Mouse (Mus musculus) stomach, embryonic 15.5 days (tissue): ENCODE measurements around the gene Gpr33. TPM values are rescaled to one million over a fixed set of nuclear protein-coding genes. Genes with fewer than 3 reads are reported as not detected.

Experiments used
- ATAC-seq: fragments of 200-750 bp; cut with Nextera tagmentation; 2 replicates; pipeline ENCODE4 v1.8.0; 2017; ENCODE audit warnings: low read depth, moderate number of reproducible peaks, moderate TSS enrichment; ENCODE audit not compliant: insufficient read depth, low FRiP score
- H3K27ac ChIP-seq: fragments of 300-500 bp; sonication (generic); 2 replicates; pipeline ENCODE4 v1.5.1; 2015; ENCODE audit warnings: mild to moderate bottlenecking, inconsistent platforms
- H3K27me3 ChIP-seq: fragments of 300-500 bp; sonication (generic); replicated peaks from 2 replicates; pipeline ENCODE4 v1.6.1; 2015; ENCODE audit warnings: inconsistent platforms
- H3K36me3 ChIP-seq: fragments of 300-500 bp; sonication (generic); 2 replicates; pipeline ENCODE4 v1.6.1; 2015; ENCODE audit warnings: inconsistent platforms
- H3K4me1 ChIP-seq: fragments of 300-500 bp; sonication (generic); 2 replicates; pipeline ENCODE4 v1.6.1; 2015; ENCODE audit warnings: inconsistent platforms
- H3K4me2 ChIP-seq: fragments of 300-500 bp; sonication (generic); 2 replicates; pipeline ENCODE4 v1.6.1; 2015; ENCODE audit warnings: mild to moderate bottlenecking, inconsistent platforms
- H3K4me3 ChIP-seq: fragments of 300-500 bp; sonication (generic); replicated peaks from 2 replicates; pipeline ENCODE4 v1.5.1; 2015; ENCODE audit warnings: inconsistent platforms
- H3K9ac ChIP-seq: fragments of 300-500 bp; sonication (generic); 2 replicates; pipeline ENCODE4 v1.6.1; 2015; ENCODE audit warnings: inconsistent platforms
- H3K9me3 ChIP-seq: fragments of 300-500 bp; sonication (generic); 2 replicates; pipeline ENCODE4 v1.6.1; 2016; ENCODE audit warnings: inconsistent platforms
- WGBS: fragments of 180-500 bp; shearing (Covaris S2); methylation state at CpG from one replicate; pipeline ENCODE4 v1.1.7; 2015; 5-methylcytosine and 5-hydroxymethylcytosine counted together
- polyA plus RNA-seq: library from polyadenylated mRNA; unstranded; fragments of >200 nt; fragmentation: Nextera tagmentation; extraction: Ambion mirVana; gene quantifications from 2 replicates; pipeline ENCODE4 v1.2.1, GENCODE M21; 2015

Gene Gpr33
- polyA plus RNA-seq, 1 experiment from 2014 or later = not detected

- Histone ChIP-seq H3K27me3 (no peaks in the 10 kb centered on the region), H3K4me2 (no peak overlapping the region), H3K27ac (no peak overlapping the region), H3K4me3 (no peak overlapping the region), H3K9me3 (no peaks in the 10 kb centered on the region), H3K36me3 (no peaks in the 10 kb centered on the region), H3K4me1 (peaks cover 3% of the 10 kb centered on the region; the same call in 1 of the 2 replicates), H3K9ac (no peak overlapping the region)
- WGBS = 70% methylated on average over 15 of the region's 15 CpGs
- no peak for ATAC-seq
These were observed 17.8 kb downstream of the Gpr33 start for GRCm38 (mm10) chr12:52009928-52010629.

DNA sequence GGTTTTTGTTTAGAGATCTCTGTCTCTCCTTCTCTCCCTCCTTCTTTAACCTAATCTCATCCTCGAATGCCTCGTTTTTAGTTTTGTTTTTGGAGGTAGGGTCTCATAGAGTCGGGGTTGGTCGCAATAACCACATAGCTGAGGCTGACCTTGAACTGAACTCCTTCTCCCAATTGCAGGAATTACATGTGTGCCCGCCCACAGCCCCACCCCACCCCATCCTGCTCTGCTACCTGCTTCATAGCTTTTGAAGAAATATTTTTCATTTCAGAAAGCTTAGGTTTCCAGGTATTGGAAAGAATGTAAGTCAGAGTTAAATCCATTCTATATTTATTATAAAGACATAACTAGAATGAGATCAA is 21.2 kb downstream of the Gpr33 start:
- Histone ChIP-seq H3K4me3 (peak overlapping the region; percentile 83), H3K9me3 (no peaks in the 10 kb centered on the region), H3K4me1 (no peaks in the 10 kb centered on the region), H3K9ac (no peak overlapping the region), H3K36me3 (0 out of 2 replicates have a peak, but pooled peaks cover 4% of the 10 kb centered on the region), H3K27ac (peak overlapping the region; percentile 75; the same call in 1 of the 2 replicates), H3K4me2 (peak overlapping the region; percentile 59), H3K27me3 (no peaks in the 10 kb centered on the region)
- ATAC-seq = peak; percentile 69; the same call in 1 of the 2 replicates
- WGBS = 45% methylated on average over 5 of the region's 5 CpGs

DNA sequence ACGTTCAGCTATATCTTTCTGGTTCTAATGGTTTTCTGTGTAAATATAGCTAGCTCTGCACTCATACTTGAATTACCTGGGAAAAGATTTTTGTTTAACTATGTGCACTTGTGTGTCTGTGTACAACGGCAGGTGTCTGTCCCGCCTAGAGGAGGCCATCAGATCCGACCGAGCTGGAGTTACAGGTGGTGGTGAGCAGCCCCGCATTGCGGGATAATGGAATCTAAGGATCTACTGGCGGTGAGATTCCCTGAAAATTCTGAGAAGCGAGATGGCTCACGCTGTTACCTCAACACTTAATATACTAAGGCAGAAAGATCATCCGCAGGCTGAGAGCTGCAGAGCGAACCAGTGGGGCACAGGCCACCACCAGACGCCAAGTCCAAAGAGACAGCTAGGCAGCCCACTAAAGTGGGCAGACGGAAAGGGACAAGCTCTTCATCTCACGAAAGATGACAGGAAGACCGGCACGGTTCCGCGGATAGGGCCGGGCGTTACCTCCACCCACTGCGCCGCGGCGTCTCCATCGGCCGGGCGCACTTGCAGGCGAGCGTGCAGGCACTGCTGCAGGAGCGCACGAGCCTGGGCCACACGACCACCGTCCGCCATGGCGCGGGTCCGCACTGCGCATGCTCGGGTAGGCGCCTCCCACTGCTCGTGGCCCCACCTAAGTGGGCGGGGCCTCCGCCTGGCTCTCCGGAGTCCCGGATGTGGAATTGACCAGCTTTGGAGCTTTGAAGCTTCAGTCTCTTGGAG is 21.8 kb downstream of the Gpr33 start, which contains the start of gene Dtd2:
TSS of gene Dtd2 (minus strand) at position 625 of the 756 bp plus-strand sequence.
- 0 out of 2 replicates have a peak, but pooled peaks cover 4% of the 10 kb centered on the region for H3K36me3 ChIP-seq
- H3K4me1 ChIP-seq = no peaks in the 10 kb centered on the region
- H3K9ac ChIP-seq = peak within 1 kb of the TSS; percentile 77
- H3K4me2 ChIP-seq = peak within 1 kb of the TSS; percentile 59
- peak within 1 kb of the TSS; percentile 75 for H3K27ac ChIP-seq
- peak within 1 kb of the TSS; percentile 83 for H3K4me3 ChIP-seq
- H3K9me3 ChIP-seq = no peaks in the 10 kb centered on the region
- ATAC-seq = peak; percentile 95
- H3K27me3 ChIP-seq = no peaks in the 10 kb centered on the region
- 1% methylated on average over 45 of the region's 46 CpGs for WGBS

DNA sequence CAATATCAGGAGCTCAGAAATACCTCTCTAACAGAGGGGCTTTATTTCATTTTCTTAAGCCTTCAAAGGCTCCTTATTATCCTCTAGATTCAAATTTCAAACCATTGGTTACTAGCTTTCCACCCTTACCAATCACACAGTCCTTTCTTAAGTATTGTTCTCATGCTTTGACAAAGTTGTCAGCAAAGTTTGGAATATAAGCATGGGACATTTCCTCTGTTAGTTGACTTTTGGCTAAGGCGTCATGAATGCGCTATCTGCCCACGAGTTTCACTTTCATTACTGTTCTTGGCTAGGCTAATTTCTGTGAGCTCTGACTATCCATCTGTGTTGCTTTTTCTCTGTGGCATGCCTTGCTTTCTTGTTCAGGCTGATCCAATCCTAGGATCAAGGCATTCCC is 25.1 kb downstream of the Gpr33 start:
- H3K27me3 ChIP-seq = no peaks in the 10 kb centered on the region
- H3K9ac ChIP-seq = no peak overlapping the region
- H3K4me1 ChIP-seq = no peaks in the 10 kb centered on the region
- WGBS = 90% methylated on average over 3 of the region's 3 CpGs
- H3K36me3 ChIP-seq = peaks cover 17% of the 10 kb centered on the region
- no peaks in the 10 kb centered on the region for H3K9me3 ChIP-seq
- ATAC-seq = no peak
- H3K4me2 ChIP-seq = no peak overlapping the region
- H3K27ac ChIP-seq = no peak overlapping the region
- no peak overlapping the region for H3K4me3 ChIP-seq

GRCm38 (mm10) chr12:52001544-52001943 is 26.3 kb downstream of the Gpr33 start:
- H3K4me1 ChIP-seq = no peaks in the 10 kb centered on the region
- WGBS = 24% methylated on average over 4 of the region's 4 CpGs
- peaks cover 18% of the 10 kb centered on the region for H3K36me3 ChIP-seq
- H3K27ac ChIP-seq = no peak overlapping the region
- no peaks in the 10 kb centered on the region for H3K27me3 ChIP-seq
- no peak for ATAC-seq
- no peak overlapping the region for H3K4me2 ChIP-seq
- no peak overlapping the region for H3K4me3 ChIP-seq
- H3K9me3 ChIP-seq = no peaks in the 10 kb centered on the region
- no peak overlapping the region for H3K9ac ChIP-seq

DNA sequence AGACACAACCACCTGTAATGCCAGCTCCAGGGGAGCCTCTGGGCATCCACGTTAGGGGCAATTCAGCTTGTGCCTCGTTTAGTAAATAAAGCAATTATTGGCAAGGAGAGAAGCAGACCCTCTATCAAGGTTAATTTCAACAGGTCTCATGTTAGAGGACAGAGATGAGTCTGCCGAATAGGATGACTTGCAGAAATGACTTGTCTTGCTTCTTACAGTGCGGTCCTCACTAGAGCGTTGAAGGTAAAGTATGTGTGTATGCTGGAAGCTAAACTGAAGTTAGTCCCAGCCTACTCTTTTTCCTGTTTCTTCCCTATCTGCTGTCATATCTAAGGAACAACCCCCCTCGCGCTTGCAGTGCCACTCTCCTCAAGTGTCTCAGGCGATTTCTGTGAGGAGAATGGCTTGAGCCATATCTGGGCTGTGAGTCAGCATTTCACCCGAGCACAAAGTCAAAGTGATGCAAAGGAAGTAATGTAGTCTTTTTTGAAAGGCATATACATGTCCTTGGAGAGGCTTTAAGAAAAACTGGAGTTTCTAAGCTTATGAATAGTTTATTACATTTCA is 29.4 kb downstream of the Gpr33 start:
- H3K36me3 ChIP-seq = peaks cover 17% of the 10 kb centered on the region
- no peak overlapping the region for H3K9ac ChIP-seq
- no peak overlapping the region for H3K4me3 ChIP-seq
- H3K27ac ChIP-seq = no peak overlapping the region
- no peak overlapping the region for H3K4me2 ChIP-seq
- H3K4me1 ChIP-seq = no peaks in the 10 kb centered on the region
- no peaks in the 10 kb centered on the region for H3K9me3 ChIP-seq
- no peak for ATAC-seq
- 79% methylated on average over 9 of the region's 9 CpGs for WGBS
- H3K27me3 ChIP-seq = no peaks in the 10 kb centered on the region

DNA sequence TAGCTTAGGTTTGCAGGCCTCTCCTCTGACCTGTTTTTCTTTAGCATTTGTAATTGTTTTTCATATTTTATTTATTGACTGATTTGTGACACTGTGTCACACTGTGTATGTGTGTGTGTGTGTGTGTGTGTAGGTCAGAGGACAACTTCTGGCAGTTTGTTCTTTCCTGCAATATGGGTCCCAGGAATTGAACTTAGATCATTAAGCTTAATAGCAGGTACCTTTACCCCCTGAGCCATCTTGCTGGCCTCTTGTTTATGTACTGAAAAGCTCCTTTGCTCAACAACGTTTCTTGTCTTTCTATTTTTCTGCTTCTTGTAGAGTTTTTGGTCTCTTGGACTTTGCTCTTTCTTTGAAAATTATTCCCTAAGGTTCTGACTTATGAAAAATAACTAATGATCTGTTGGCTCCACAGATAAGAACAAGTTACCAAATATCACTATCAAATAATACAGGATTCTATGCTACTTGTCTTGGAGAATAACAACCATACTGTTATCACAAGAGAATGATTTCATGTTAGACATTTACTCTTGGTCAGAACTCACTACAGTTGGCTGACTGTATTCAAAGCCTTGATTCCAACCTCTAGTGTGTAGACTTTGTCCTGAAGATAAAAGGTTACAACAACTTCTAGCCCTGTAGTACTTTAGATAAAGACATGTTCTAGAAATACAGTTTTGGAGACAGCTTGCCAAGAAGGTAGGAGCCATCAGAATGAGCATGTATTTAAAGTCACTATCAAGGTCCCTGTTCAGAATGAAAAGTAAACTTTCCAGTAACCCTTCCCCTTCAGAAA is 31.9 kb downstream of the Gpr33 start:
- H3K27ac ChIP-seq = no peak overlapping the region
- no peak overlapping the region for H3K9ac ChIP-seq
- ATAC-seq = no peak
- H3K36me3 ChIP-seq = peaks cover 17% of the 10 kb centered on the region
- no peak overlapping the region for H3K4me3 ChIP-seq
- 89% methylated on average over 1 of the region's 1 CpGs for WGBS
- no peaks in the 10 kb centered on the region for H3K27me3 ChIP-seq
- no peaks in the 10 kb centered on the region for H3K9me3 ChIP-seq
- H3K4me1 ChIP-seq = no peaks in the 10 kb centered on the region
- no peak overlapping the region for H3K4me2 ChIP-seq

- ATAC-seq = no peak
- peaks cover 3% of the 10 kb centered on the region; the same call in 1 of the 2 replicates for H3K36me3 ChIP-seq
- H3K4me3 ChIP-seq = no peak overlapping the region
- no peaks in the 10 kb centered on the region for H3K4me1 ChIP-seq
- 84% methylated on average over 2 of the region's 2 CpGs for WGBS
- no peak overlapping the region for H3K27ac ChIP-seq
- H3K4me2 ChIP-seq = no peak overlapping the region
- no peak overlapping the region for H3K9ac ChIP-seq
- no peaks in the 10 kb centered on the region for H3K9me3 ChIP-seq
- H3K27me3 ChIP-seq = no peaks in the 10 kb centered on the region
These were observed 37.2 kb downstream of the Gpr33 start for GRCm38 (mm10) chr12:51990629-51991028.

DNA sequence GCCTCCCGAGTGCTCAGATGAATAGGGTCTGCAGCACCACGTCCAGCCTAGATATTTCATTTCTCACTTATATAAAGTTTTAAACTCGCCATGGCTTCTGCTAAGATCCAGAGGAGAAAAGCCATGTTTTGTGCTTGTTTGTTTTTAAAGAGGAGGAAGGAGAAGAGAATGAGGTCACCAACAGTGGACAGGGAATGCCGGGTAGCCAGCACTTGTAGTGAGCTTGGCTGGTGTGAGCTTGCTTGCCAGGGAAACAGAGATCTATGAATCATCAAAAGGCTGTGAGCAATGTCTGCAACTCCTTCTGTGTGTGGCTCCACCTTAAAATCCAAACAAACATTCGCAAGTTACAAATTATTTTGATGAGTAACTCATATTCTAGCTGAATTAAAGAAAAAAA is 39.3 kb downstream of the Gpr33 start:
- no peak overlapping the region for H3K27ac ChIP-seq
- ATAC-seq = no peak
- WGBS = 80% methylated on average over 5 of the region's 5 CpGs

GRCm38 (mm10) chr12:51985826-51986225 is 42.0 kb downstream of the Gpr33 start:
- H3K27ac ChIP-seq = no peak overlapping the region
- 57% methylated on average over 4 of the region's 4 CpGs for WGBS
- no peaks in the 10 kb centered on the region for H3K4me1 ChIP-seq

More for the DNA sequence above, 39.3 kb downstream of the Gpr33 start:
- Histone ChIP-seq H3K27me3 (no peaks in the 10 kb centered on the region), H3K4me2 (no peak overlapping the region), H3K9ac (no peak overlapping the region), H3K36me3 (no peaks in the 10 kb centered on the region), H3K4me3 (no peak overlapping the region), H3K9me3 (no peaks in the 10 kb centered on the region), H3K4me1 (no peaks in the 10 kb centered on the region)

DNA sequence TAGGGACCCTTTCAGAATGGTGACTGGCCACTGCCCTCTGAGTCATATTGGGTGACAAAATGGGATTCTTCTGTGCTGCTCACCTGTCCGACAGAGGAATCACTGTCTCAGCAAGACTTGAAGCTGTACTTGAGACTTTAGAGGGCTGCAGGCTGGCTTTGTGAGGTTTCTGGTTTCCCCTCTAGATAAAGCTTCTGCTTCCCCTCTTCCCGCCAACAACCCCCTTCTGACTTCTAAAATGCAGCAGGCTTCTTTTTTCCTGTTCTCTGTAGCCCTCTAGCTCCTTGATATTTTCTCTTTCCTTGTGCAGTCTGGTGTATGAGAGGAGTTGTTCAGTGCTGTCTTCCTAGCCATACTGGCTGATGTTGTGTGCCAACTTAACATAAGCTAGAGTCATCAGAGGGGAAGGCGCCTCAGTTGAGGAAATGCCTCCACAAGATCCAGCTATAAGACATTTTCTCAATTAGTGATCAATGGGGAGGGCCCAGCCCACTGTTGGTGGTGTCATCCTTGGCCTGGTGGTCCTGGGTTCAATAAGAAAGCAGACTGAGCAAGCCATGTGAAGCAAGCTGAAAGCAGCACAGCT is 42.6 kb downstream of the Gpr33 start:
- WGBS = 84% methylated on average over 3 of the region's 3 CpGs
- Histone ChIP-seq H3K4me2 (no peak overlapping the region), H3K27me3 (no peaks in the 10 kb centered on the region), H3K27ac (no peak overlapping the region), H3K36me3 (no peaks in the 10 kb centered on the region), H3K4me1 (no peaks in the 10 kb centered on the region), H3K9ac (no peak overlapping the region), H3K9me3 (no peaks in the 10 kb centered on the region), H3K4me3 (no peak overlapping the region)
- ATAC-seq = no peak

More at GRCm38 (mm10) chr12:51985826-51986225, 42.0 kb downstream of the Gpr33 start:
- Histone ChIP-seq H3K9ac (no peak overlapping the region), H3K4me2 (no peak overlapping the region), H3K9me3 (no peaks in the 10 kb centered on the region), H3K27me3 (no peaks in the 10 kb centered on the region), H3K36me3 (no peaks in the 10 kb centered on the region), H3K4me3 (no peak overlapping the region)
- ATAC-seq = no peak
